Mouse (Mus musculus) effector memory CD4-positive, alpha-beta T cell, adult 7 months (primary cell): ENCODE measurements around the gene Slc2a3. TPM values are rescaled to one million over a fixed set of nuclear protein-coding genes. Genes with fewer than 3 reads are reported as not detected.

Experiments
- polyA plus RNA-seq: library from polyadenylated mRNA; unstranded; fragments of 100-300 nt; shearing (Covaris generic); gene quantifications from one replicate; pipeline ENCODE4 v1.2.1, GENCODE M21; 2017

Gene Slc2a3
- polyA plus RNA-seq: 27.2 TPM

GRCm38 (mm10) chr6:122801301-122801800 lies at the start of gene Slc2a3:
TSS of gene Slc2a3 (minus strand) at chr6:122801640.

DNA sequence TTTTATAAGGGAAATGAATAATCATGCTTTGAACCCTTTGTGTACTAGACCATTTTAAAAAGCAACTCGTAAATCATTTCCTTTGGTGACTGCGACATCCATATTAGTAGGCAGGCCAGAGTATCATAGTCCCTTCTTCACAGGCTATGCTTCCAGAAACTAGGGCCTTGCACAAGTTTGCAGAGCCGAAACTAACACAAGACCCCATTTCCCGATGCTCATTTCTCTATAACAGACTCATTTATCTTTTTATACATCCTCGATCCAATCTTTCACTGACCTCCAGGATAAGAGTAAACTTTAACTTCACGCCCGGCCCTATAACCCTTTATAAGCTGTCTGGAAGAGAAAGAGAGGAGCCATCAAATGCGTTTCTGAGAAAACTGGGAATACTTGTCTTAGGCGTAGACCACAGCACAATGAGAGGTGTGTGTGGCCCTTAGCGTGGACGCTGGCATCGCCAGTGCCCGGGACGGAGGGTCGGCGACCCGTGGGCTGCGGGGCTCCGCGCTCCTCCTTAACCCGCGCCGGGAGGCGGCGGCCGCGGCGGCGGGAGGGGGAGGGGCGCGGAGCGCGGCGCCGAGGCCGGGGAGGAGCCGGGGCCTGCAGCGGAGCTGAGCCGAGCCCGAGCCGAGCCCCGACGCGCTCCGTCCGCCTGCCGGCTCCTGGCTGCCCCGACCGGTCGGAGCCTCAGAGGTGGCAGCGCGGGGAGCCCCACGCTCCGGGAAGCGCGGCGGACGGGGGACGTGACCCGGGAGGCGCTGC lies 18.0 kb upstream of the Slc2a3 start, which contains the start of gene Foxj2:
Foxj2 (plus strand) TSS at position 609 of the 765 bp plus-strand sequence.

GRCm38 (mm10) chr6:122707036-122707800 lies 94.2 kb downstream of the Slc2a3 start, which contains the start of gene Nanog:
TSS of gene Nanog (plus strand) at chr6:122707489.

Other genes starting within 250 kb of the Slc2a3 start
- not detected for gene Aicda, start 247.8 kb downstream of the Slc2a3 start, polyA plus RNA-seq
- gene Apobec1, start 199.2 kb downstream of the Slc2a3 start, polyA plus RNA-seq: 6.8 TPM
- gene Gdf3, start 191.6 kb downstream of the Slc2a3 start, polyA plus RNA-seq: not detected
- not detected for gene Dppa3, start 175.2 kb downstream of the Slc2a3 start, polyA plus RNA-seq
- gene Nanog, start 94.2 kb downstream of the Slc2a3 start, polyA plus RNA-seq: not detected
- 44.5 TPM for gene Foxj2, start 18.3 kb upstream of the Slc2a3 start, polyA plus RNA-seq
- gene C3ar1, start 54.5 kb upstream of the Slc2a3 start, polyA plus RNA-seq: not detected
- gene Necap1, start 72.8 kb upstream of the Slc2a3 start, polyA plus RNA-seq: 43.1 TPM
- not detected for gene Clec4a1, start 120.2 kb upstream of the Slc2a3 start, polyA plus RNA-seq
- gene Clec4a3, start 150.9 kb upstream of the Slc2a3 start, polyA plus RNA-seq: not detected
- not detected for gene Clec4a4, start 188.7 kb upstream of the Slc2a3 start, polyA plus RNA-seq
- gene Clec4b1, start 248.3 kb upstream of the Slc2a3 start, polyA plus RNA-seq: not detected